Mouse (Mus musculus): ENCODE results near the gene Olfr481.

- TF ChIP-seq CTCF (IDR thresholded peaks at IDR 0.05; ENCODE audit: borderline replicate concordance, insufficient read depth, low read depth, low read length) (no peak), POLR2A (IDR thresholded peaks at IDR 0.05; ENCODE audit: borderline replicate concordance, insufficient read depth, low read length) (no peak)
Measured at GRCm38 (mm10) chr7:108079555-108079954, at the start of gene Olfr481.

Measured in cerebellum, adult 2 months (tissue).